Mouse (Mus musculus): Measurements from ENCODE around the gene Ptpn14. TPM values are rescaled to one million over a fixed set of nuclear protein-coding genes. Genes with fewer than 3 reads are reported as not detected.

The Ptpn14 gene
- polyA plus RNA-seq, 1 experiment from 2014 or later = 1.3 TPM

DNA sequence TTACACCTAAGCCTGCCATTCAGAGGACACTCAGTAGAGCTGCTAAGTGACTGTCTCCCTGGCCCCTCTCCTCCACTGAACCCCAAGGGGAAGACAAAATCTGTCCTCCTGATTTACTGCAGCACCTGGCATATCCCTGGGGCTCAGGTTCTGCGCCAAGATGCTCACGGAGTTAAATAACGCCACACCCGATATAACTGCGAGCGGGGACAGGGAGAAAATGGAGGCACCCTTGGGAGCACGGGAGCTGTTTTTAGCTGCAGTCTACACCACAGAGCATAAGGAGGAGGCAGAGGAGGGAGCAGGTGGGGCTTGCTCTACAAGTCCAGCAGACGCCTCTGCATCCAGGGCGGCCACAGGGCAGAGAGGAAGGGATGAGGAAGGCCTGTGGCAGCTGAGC, 174.3 kb downstream of the Ptpn14 start:
- H3K9ac ChIP-seq = no peak overlapping the region
- no peaks in the 10 kb centered on the region for H3K9me3 ChIP-seq (replicated peaks)
- 97% methylated on average over 9 of the region's 9 CpGs for WGBS
- no peaks in the 10 kb centered on the region for H3K27me3 ChIP-seq
- no peak overlapping the region for H3K4me3 ChIP-seq
- peaks cover 9% of the 10 kb centered on the region; the same call in 1 of the 2 replicates for H3K36me3 ChIP-seq (ENCODE audit: poor library complexity, severe bottlenecking)
- no peak for ATAC-seq
- H3K4me2 ChIP-seq = no peak overlapping the region
- H3K4me1 ChIP-seq = peaks cover 9% of the 10 kb centered on the region
- no peak overlapping the region for H3K27ac ChIP-seq

DNA sequence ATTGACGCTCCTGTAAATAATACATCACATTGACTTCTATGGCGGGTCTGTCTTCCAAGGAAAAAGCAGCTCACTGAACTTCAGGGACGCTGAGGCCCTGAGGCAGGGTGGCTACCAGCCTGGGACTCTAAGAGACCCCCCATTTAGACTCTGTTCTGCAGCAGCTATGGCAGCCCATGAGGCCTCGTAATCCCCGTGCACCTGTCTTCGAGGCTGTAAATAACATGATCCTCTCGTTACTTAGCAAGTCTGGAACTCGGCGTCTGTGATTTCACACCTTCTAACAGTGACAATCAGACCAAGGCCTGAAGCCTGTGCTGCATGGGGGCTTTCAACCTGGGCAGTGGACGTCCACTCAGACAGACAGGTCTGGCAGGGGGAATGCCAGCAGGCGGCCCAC, 175.1 kb downstream of the Ptpn14 start:
- H3K4me2 ChIP-seq = no peak overlapping the region
- 78% methylated on average over 11 of the region's 11 CpGs for WGBS
- no peak overlapping the region for H3K9ac ChIP-seq
- no peak for ATAC-seq
- peaks cover 2% of the 10 kb centered on the region for H3K4me1 ChIP-seq
- no peak overlapping the region for H3K4me3 ChIP-seq
- no peak overlapping the region for H3K27ac ChIP-seq
- H3K36me3 ChIP-seq (ENCODE audit: poor library complexity, severe bottlenecking) = peaks cover 9% of the 10 kb centered on the region; the same call in 1 of the 2 replicates
- H3K27me3 ChIP-seq = no peaks in the 10 kb centered on the region
- H3K9me3 ChIP-seq (replicated peaks) = no peaks in the 10 kb centered on the region

DNA sequence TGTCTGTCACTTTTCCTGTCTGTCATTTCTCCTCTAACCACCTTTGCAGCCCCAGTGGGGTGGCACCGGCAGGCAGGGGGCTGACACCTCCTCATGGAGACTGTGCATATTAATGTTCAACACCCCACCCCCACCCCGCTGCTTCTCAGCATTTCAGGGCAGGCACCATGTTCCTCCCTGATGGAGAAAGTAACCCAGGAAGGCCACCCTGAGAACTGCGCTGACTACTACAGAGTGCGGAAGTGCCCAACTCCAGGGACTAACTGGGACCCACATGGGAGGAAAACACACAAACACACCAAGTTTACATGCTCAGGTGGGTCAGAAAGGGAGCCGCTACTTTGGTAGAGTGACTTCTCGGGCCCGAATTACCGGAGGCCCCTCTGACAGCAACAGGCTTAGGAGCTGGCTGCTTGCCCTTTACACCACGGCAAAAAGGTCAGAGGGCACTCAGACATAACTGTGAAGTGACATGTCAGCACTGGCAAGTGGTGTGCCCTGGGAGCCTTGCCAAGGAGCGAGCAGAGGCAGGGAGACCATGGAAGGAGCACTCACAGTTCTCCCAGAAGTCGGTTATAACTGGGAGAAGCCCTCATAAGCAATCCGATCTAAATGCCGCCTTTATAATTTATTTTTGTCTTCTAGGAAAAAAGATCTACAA, 182.7 kb downstream of the Ptpn14 start:
- Histone ChIP-seq H3K36me3 (ENCODE audit: poor library complexity, severe bottlenecking) (0 out of 2 replicates have a peak, but pooled peaks cover 5% of the 10 kb centered on the region), H3K27me3 (no peaks in the 10 kb centered on the region; the same call in 1 of the 2 replicates), H3K27ac (no peak overlapping the region), H3K4me2 (no peak overlapping the region), H3K9ac (no peak overlapping the region), H3K9me3 (replicated peaks) (no peaks in the 10 kb centered on the region), H3K4me3 (no peak overlapping the region), H3K4me1 (peaks cover 25% of the 10 kb centered on the region)
- WGBS = 72% methylated on average over 13 of the region's 13 CpGs
- ATAC-seq = 0 out of 2 replicates have a peak, but pooled peaks have one; percentile 33

DNA sequence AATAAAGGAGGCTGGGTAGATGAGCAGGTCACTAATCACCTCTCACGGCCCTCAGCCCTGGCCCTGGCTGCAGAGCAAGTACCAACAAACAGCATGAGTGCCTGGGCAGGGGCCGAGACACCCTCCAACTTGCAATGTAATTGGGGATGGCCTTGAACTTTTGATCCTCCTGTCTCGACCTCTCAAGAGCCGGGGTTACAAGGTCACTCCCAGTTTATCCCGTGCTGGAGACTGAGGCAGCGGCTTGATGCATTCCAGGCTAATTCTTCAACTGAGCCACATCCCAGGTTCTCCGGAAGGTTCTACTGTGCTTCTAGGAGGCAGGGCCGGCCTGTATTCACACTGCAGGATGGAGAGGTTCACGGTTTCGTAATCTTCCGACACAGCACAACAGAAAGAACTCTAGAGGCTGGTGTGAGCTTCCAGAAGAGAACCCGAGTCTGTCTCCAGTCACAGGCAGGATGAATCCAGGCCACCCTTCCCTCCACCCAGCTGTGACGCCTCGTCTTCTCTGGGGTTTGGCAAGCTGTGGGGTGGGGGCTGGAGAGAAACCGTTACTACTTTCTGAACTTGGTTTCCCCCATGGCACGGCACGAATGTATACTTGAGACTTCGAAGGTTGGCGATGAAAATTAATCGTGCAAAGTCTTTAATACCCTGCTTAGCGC, 185.2 kb downstream of the Ptpn14 start:
- no peak overlapping the region for H3K4me2 ChIP-seq
- H3K27me3 ChIP-seq = peaks cover 2% of the 10 kb centered on the region; the same call in 1 of the 2 replicates
- ATAC-seq = no peak
- 88% methylated on average over 21 of the region's 21 CpGs for WGBS
- H3K4me1 ChIP-seq = peaks cover 33% of the 10 kb centered on the region
- H3K9me3 ChIP-seq (replicated peaks) = no peaks in the 10 kb centered on the region
- no peak overlapping the region for H3K27ac ChIP-seq
- 0 out of 2 replicates have a peak, but pooled peaks cover 5% of the 10 kb centered on the region for H3K36me3 ChIP-seq (ENCODE audit: poor library complexity, severe bottlenecking)
- no peak overlapping the region for H3K9ac ChIP-seq
- H3K4me3 ChIP-seq = no peak overlapping the region

DNA sequence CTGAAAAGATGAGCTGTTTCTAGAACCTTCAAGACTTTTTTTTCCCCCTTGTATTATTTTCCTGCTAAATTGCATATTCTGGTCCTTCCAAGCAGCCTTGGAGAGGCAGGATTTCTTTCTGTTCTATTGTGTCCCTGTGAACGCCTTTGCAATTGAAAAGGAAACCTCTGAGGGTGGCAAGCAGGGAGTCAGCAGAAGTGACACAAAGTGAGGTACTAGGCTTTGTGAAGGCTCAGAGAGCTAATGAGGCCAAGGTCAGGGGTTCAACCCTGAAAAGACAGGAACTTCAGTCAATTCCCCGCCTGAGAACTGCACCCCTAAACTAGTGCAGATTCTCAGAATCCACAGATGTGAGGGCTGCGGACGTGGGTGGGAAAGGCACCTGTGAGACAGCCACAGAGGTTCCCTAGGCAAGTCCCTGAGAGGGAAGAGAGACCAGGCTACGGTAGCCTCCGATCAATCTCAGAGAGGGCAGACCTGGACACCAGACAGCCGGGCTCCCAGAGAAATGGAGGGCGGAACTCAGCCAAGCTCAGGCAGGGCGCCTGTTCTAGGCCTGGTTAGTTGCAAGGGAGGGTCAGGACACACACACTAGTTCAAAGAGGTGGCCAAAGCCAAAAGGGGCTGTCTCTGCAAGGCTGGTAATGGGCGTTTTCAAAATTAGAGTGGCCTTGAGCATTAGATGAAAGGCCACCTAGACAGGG, 188.5 kb downstream of the Ptpn14 start:
- peaks cover 29% of the 10 kb centered on the region for H3K4me1 ChIP-seq
- H3K9ac ChIP-seq = no peak overlapping the region
- H3K27ac ChIP-seq = no peak overlapping the region
- 0 out of 2 replicates have a peak, but pooled peaks cover 5% of the 10 kb centered on the region for H3K36me3 ChIP-seq (ENCODE audit: poor library complexity, severe bottlenecking)
- WGBS = 26% methylated on average over 10 of the region's 10 CpGs
- no peak for ATAC-seq
- no peak overlapping the region for H3K4me2 ChIP-seq
- H3K4me3 ChIP-seq = no peak overlapping the region
- no peaks in the 10 kb centered on the region for H3K9me3 ChIP-seq (replicated peaks)
- peaks cover 13% of the 10 kb centered on the region; the same call in 1 of the 2 replicates for H3K27me3 ChIP-seq

DNA sequence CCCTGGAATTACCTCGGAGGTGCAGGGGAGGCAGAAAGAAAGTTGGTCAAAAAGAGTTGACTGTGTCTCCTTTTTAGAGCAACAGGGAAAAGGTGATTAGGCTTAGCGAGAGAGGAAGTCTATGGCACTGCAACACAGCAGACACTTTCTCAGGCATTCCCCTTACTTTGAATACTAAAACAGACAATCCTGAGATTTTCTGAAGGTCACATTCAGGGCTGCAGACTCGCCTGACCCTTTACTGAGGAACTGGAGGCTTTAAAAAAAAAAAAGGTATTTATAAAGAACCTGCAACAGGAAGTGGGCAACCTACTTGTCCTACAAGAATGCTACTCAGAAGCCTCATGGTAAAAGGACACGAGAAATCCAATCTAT, 189.0 kb downstream of the Ptpn14 start:
- Histone ChIP-seq H3K4me3 (no peak overlapping the region), H3K27ac (no peak overlapping the region), H3K9ac (no peak overlapping the region), H3K4me2 (no peak overlapping the region), H3K27me3 (peaks cover 13% of the 10 kb centered on the region; the same call in 1 of the 2 replicates), H3K9me3 (replicated peaks) (no peaks in the 10 kb centered on the region), H3K4me1 (peaks cover 31% of the 10 kb centered on the region), H3K36me3 (ENCODE audit: poor library complexity, severe bottlenecking) (0 out of 2 replicates have a peak, but pooled peaks cover 5% of the 10 kb centered on the region)
- ATAC-seq = no peak
- 37% methylated on average over 4 of the region's 4 CpGs for WGBS

DNA sequence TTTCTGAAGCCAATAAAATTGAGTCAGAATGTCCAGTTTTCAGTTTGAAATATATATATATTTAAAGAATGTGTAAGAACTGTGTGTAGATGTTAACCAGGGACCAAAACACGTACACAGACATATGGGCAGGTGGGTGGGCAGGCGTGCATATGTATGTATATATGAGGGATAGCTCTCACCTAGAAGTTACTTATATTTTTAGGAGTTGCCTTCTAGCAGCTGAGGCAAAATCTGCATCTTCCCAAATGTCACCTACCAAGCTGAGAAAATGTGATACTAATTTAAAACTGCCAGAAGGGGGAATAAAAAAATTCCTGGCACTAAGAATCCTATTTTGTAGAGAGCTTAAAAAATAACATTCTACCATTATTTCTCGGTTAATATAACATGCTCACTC, 191.7 kb downstream of the Ptpn14 start:
- peaks cover 26% of the 10 kb centered on the region for H3K4me1 ChIP-seq
- no peak overlapping the region for H3K27ac ChIP-seq
- ATAC-seq = no peak
- no peak overlapping the region for H3K4me3 ChIP-seq
- no peak overlapping the region for H3K4me2 ChIP-seq
- peaks cover 27% of the 10 kb centered on the region for H3K27me3 ChIP-seq
- 89% methylated on average over 3 of the region's 3 CpGs for WGBS
- no peaks in the 10 kb centered on the region for H3K9me3 ChIP-seq (replicated peaks)
- no peak overlapping the region for H3K9ac ChIP-seq
- no peaks in the 10 kb centered on the region for H3K36me3 ChIP-seq (ENCODE audit: poor library complexity, severe bottlenecking)

DNA sequence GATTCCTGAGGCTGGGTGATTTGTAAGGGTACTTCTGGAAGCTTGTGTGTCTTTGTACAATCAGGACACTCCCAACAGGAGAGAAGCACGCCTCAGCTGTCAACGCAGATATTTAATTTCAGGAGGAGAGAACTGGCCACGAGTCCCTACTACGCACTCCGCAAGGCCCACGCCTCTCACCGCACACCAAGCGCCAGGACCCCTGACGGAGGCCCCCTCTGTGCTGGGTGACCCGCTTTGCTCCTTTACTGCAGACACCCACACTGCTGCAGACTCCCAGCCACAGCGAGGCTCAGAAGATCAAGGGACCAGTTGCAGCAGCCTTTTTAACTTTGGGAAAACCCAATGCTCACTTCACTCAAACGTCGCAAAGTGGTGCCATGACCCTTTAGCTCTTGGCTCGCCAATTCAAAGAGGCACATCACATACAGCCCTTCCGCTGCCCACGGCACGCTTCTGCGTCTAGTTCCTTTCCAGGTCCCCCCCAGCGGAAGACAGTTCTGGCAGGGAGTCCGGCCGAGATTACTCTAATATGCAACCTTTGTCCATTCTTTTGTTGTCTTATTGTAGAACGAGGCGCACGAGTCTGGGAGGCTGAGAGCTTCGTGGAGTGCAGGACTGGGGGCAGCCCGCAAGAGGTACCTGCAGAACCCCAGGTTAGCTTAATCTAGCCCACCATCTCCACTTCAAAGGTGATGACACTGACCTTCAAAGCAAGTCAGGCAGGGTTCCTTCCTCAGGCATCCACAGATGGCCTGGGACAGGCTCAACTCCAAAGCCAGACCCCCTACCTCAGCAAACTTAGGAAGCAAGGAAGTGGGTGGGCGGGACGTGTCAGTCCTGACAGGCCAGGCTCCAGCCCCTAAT, 192.9 kb downstream of the Ptpn14 start:
- H3K4me2 ChIP-seq = peak overlapping the region; percentile 97
- H3K4me3 ChIP-seq = peak overlapping the region; percentile 74
- no peak overlapping the region for H3K27ac ChIP-seq
- peaks cover 27% of the 10 kb centered on the region for H3K27me3 ChIP-seq
- WGBS = 51% methylated on average over 28 of the region's 28 CpGs
- peak overlapping the region; percentile 81 for H3K9ac ChIP-seq
- H3K9me3 ChIP-seq (replicated peaks) = no peaks in the 10 kb centered on the region
- peak; percentile 23; the same call in 1 of the 2 replicates for ATAC-seq
- H3K36me3 ChIP-seq (ENCODE audit: poor library complexity, severe bottlenecking) = no peaks in the 10 kb centered on the region
- H3K4me1 ChIP-seq = peaks cover 26% of the 10 kb centered on the region

DNA sequence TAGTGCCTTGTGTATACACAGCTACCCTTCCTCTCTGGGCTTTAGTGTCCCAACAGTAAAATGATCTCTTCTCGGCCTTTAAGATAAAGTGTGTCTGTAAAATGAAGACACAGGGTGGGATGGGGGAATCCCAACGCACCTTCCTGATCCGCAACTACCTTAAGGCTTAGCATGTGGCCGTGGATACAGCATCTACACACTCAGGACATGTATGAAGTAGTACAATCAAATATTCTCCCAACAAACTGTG, 193.4 kb downstream of the Ptpn14 start:
- Histone ChIP-seq H3K4me3 (peak overlapping the region; percentile 74), H3K27me3 (peaks cover 27% of the 10 kb centered on the region), H3K9me3 (replicated peaks) (no peaks in the 10 kb centered on the region), H3K9ac (peak overlapping the region; percentile 81), H3K27ac (no peak overlapping the region), H3K36me3 (ENCODE audit: poor library complexity, severe bottlenecking) (no peaks in the 10 kb centered on the region), H3K4me2 (peak overlapping the region; percentile 97), H3K4me1 (peaks cover 23% of the 10 kb centered on the region)
- 6% methylated on average over 4 of the region's 4 CpGs for WGBS
- ATAC-seq = no peak

DNA sequence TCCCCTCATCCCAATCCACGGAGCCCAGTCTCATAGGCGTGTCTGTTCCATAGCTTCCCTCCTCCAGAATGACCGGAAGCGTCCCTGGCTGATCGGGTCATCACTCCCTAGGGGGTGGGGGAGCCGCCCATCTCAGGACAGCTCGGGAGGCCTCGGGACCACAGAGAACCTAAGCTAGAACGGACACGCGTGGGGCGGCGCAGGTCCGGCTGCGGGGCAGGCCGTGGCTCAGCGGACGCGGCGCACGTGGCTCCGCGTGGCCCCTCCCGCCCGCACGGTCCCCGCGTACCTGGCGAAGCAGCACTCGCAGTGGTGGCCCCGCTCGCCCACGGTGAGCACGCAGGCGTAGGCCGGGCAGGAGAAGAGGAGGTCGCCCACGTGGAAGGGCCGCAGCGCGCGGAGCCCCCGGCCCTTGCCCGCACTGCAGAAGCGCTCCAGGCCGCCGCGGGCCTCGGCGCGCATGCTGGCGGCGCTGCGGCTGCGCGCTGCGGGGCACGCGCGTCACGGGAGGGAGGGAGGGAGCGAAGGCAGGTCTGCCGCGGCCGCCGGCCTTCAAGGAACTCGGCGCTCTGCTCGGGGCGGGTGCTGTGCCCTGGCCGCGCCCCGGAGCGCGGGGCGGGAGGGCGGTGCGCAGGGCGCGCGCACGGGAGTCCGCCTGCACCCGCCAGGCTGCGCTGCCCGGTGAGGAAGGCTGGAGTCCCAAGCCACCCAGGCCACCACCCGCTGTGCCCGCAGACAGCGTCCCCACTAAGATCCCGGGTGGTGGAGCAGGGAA, 193.9 kb downstream of the Ptpn14 start, which contains the start of gene Smyd2:
TSS of gene Smyd2 (minus strand) at position 546 of the 775 bp plus-strand sequence.
- Histone ChIP-seq H3K4me1 (peaks cover 18% of the 10 kb centered on the region), H3K4me2 (peak within 1 kb of the TSS; percentile 97), H3K27me3 (peaks cover 24% of the 10 kb centered on the region), H3K4me3 (peak within 1 kb of the TSS; percentile 74), H3K36me3 (ENCODE audit: poor library complexity, severe bottlenecking) (no peaks in the 10 kb centered on the region), H3K9ac (peak within 1 kb of the TSS; percentile 81), H3K27ac (no peak within 1 kb of the TSS), H3K9me3 (replicated peaks) (no peaks in the 10 kb centered on the region)
- WGBS = under 1% methylated on average over 57 of the region's 90 CpGs
- peak; percentile 93 for ATAC-seq

DNA sequence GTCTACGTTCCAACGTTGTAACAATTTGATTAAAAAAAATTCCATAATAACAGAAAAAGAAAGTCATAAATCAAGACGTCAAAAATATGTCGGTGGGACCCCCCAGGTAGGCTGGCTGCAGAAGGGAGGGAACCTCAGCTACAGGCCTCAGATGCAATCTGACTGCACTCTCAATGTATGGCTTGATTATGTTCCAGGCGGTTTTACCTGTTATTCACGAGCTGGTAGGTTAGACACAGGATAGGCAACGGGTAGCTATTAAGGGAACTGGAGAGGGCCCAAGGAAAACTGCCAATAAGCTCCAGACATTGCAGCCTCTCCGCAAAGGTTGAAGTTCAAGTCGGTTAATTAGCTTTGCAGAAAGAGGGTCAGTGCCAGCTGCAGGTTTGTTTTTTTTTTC, 194.7 kb downstream of the Ptpn14 start:
- Histone ChIP-seq H3K27me3 (peaks cover 24% of the 10 kb centered on the region), H3K36me3 (ENCODE audit: poor library complexity, severe bottlenecking) (no peaks in the 10 kb centered on the region), H3K9ac (peak overlapping the region; percentile 81), H3K9me3 (replicated peaks) (no peaks in the 10 kb centered on the region), H3K4me1 (peaks cover 21% of the 10 kb centered on the region), H3K27ac (no peak overlapping the region), H3K4me3 (peak overlapping the region; percentile 74), H3K4me2 (peak overlapping the region; percentile 97)
- ATAC-seq = peak; percentile 25; the same call in 1 of the 2 replicates
- 19% methylated on average over 9 of the region's 9 CpGs for WGBS

Measured in forebrain, embryonic 13.5 days (tissue).